Comparison of ENCODE assay signal across 14 mouse cellular contexts in the genomic region with DNA sequence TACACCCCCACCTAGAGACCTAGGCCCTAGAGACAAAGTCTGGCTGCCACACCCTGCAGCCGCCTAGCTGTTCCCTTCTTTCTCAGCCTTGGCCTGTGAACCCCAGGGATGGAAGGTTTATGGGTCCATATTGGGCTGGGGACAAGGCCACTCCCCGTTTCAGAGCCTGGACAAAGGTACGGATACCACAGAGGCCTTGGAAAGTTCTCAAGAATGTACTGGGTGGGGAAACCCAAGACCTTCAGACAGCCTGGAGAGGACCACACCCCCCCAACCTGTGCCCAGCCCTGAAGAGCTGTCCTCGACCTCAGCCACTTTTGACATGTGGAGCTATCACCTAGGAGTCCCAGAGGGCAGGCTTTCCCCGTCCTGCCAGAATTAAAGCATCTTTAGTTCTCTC.
"Had no signal": no experiment of that assay in that cellular context is flagged by ENCODE, and none has a peak within 500 bp of the region (broad histone marks: within the 10 kb centered on the region; RNA-seq: fewer than 3 reads in every experiment).

No protein-coding gene starts in this region.

- H3K4me3 ChIP-seq: limb, embryonic 12.5 days; liver, embryonic 13.5 days; megakaryocyte, embryonic 14.5 days; midbrain, embryonic 15.5 days had no signal

- H3K9ac ChIP-seq: limb, embryonic 12.5 days; liver, embryonic 13.5 days; liver, postnatal 0 days; midbrain, embryonic 15.5 days had no signal

- H3K36me3 ChIP-seq: limb, embryonic 12.5 days; liver, embryonic 13.5 days; midbrain, embryonic 15.5 days had no signal

- ATAC-seq: liver, postnatal 0 days; midbrain, embryonic 15.5 days had no signal

- H3K4me2 ChIP-seq: limb, embryonic 12.5 days; liver, embryonic 13.5 days; midbrain, embryonic 11.5 days; midbrain, embryonic 15.5 days had no signal

- H3K27me3 ChIP-seq: limb, embryonic 12.5 days; liver, embryonic 13.5 days; megakaryocyte, embryonic 14.5 days; midbrain, embryonic 15.5 days had no signal

- H3K9me3 ChIP-seq: liver, embryonic 13.5 days; midbrain, embryonic 15.5 days had no signal

- H3K27ac ChIP-seq: limb, embryonic 12.5 days; liver, embryonic 13.5 days; macrophage; midbrain, embryonic 15.5 days; stomach, postnatal 0 days had no signal

- DNase-seq: kidney, postnatal 25 days; layer of hippocampus, adult 9-11 months; liver; liver, embryonic 13.5 days; liver, postnatal 0 days; right cerebral cortex, adult 18-20 months; right cerebral cortex, postnatal 25 days; thymus, postnatal 4 days had no signal
